Mouse (Mus musculus) kidney, adult 18-20 months (tissue): Measurements from ENCODE around the gene Krcc1.

Experiments used
- DNase-seq: peaks from one replicate; pipeline ENCODE4 v3.0.0; 2021

Gene Krcc1

DNA sequence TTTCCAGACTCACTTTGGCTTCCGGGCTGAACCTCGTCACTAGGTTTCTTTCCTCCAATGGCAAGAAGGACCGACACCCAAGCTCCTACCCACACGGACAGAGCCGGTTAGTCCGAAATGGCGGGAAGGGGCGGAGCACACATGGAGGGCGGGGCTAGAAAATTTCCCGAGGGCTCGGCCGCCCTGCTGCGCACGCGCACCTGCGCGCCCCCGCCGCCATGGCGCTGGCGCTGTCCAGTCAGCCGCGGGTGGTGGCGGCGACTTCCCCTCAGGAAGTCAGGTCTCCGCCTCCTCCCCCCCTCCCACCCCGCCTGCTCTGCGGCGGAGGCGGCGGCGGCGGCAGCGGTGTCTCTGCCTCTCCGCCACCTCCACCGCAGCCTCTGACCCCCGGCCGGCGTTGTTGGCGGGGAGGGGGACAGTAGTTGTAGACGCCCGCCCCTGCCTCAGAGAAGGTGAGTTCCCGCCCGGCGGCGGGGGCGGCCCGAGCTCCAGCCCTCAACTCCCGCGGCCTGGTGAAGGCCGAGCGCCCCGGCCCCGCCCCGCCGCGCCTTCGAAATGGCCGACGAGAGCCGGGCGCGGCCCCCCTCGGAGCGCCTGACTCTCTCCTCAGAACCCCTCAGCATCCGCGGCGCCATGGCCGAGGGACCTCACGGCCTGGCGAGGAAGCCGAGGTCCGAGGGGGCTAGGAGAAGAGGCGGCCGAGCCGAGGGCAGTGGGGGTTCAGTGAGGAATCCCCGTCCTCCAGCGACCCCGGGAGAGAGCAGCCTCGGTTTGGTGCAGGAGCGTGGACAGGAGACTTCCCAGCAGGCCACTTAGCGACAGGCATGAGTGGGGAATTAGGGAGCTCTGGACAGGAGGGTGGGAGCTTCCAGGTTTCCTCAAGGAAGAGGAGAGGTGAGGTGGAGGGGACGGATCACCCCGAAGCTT is at the start of gene Krcc1:
Gene Krcc1, plus strand, starts transcription at position 289 of the 927 bp plus-strand sequence.
- DNase-seq, result peak; percentile 98

- DNase-seq, result no peak
Measured at GRCm38 (mm10) chr6:71224184-71224943, 47.1 kb upstream of the Krcc1 start.

GRCm38 (mm10) chr6:71226544-71226943 is 44.9 kb upstream of the Krcc1 start:
- no peak for DNase-seq

- DNase-seq, result peak; percentile 11
Measured at GRCm38 (mm10) chr6:71227157-71227770, 44.2 kb upstream of the Krcc1 start.

DNA sequence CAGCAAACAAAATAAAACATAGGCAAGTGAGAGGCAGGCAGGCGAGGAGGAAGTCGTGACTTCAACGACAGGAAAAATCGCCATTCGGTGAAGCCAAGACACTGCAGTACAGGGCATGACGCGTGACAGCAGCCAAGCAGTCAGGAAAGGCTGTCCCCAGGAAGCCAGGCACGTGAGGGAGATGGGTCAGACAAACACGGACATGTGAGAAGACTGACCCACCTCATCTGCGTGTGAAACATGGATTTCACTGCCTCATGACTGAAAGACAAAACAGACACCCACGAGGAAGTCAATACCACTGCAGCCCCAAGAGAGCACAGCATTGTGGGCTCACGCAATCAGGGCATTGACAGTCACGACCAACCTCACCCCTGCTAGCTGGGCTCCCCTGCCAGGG is 36.4 kb upstream of the Krcc1 start:
- no peak for DNase-seq

- peak; percentile 7 for DNase-seq
Measured at GRCm38 (mm10) chr6:71235944-71236343, 35.5 kb upstream of the Krcc1 start.

- DNase-seq, result peak; percentile 60
Measured at GRCm38 (mm10) chr6:71236506-71236905, 35.0 kb upstream of the Krcc1 start.

DNA sequence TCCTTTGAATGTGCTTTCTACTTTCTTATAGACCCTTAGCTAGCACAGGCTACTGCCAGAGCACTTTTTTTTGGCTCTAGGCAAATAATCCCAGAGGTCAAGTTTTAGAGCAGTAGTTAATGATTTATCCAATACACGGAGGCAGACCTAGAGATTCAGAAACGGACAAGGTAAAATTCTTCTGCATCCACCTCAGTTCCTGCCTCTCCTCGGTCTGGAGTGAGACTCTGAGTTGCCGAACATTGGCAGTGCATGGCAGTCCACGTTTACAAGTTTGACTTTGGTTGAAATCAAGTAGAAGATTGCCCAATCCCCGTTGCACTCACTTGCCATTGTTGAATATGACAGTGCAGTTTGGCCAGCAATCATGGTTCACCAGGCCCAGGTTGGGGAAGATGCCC is 34.4 kb upstream of the Krcc1 start:
- peak; percentile 55 for DNase-seq

GRCm38 (mm10) chr6:71239069-71239750 is 32.3 kb upstream of the Krcc1 start:
- DNase-seq, result no peak

DNA sequence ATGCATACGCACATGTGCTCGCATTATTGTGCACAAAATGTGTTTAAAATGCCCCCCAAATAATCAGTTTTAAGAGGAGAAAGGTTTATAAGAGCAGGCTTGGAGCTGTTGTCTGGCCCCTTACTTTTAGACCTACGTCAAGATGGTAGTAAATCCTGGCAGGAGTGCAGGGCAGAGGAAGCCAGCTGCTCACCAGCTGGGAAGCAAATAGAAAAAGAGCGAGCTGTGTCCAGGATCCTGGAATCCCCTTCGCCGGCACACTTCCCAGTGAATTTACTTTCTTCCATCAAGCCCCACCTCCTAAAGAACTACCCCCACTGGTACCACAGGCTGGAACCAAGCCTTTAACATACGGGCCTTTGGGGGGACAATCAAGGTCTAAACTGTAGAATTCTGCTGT is 30.6 kb upstream of the Krcc1 start:
- no peak for DNase-seq

DNA sequence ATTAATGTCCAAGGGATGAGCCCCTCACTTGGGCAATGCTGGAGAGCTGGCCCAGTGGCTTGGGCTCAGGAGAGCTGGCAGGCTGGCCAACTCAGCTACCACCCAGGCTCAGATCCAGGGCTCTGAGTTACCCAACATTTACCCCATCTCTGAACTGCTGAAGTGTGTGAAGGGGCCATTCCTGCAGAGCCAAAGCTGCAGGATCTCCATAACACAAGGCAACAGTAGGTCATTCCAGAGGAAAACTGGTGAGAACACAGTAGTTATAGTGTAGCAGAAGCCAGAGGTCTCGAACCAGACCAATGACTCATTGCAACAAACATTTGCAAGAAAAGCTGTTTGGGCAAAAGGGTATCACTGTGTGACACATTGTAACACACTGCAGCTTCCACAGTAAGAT is 28.7 kb upstream of the Krcc1 start:
- DNase-seq, result no peak

- no peak for DNase-seq
Measured at GRCm38 (mm10) chr6:71243258-71243657, 28.2 kb upstream of the Krcc1 start.

DNA sequence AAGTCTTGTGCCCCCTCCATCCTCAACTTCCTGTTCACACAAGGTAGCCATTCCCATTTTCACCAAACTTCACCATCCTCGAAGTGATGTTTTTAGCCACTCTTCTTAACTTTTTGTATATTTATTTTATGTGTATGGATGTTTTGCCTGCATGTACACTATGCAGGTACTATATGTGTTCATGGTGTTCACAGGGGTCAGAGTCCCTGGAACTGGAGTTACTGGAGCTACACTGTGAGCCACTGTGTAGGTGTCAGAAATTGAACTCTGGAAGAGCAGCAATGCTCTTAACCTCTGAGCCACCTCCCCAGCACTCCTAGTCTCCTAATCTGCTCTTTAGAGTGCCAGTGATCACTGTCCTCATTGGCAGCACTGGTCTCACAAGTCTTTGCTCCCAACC is 23.1 kb upstream of the Krcc1 start:
- DNase-seq, result no peak

DNA sequence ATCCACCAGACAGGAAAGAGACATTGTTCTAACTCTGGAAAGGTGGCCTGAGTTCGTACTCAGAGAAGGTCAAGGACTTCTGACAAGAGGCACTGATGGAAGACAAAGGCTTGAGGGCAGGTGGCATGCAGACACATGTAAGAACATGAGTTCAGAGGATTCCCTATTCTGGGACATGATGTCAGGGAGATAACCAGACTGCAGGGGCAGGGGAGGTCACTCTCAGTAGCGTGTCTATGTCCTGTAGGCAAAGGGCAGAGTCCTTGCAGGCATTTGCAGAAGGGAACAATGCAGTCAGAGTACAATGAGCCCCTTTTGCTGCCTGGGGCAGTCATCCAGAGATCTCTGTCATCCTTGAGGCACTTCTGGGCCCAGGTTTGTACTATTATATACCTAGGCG is 21.9 kb upstream of the Krcc1 start:
- DNase-seq, result no peak

- DNase-seq, result no peak
Measured at GRCm38 (mm10) chr6:71250951-71251350, 20.5 kb upstream of the Krcc1 start.

DNA sequence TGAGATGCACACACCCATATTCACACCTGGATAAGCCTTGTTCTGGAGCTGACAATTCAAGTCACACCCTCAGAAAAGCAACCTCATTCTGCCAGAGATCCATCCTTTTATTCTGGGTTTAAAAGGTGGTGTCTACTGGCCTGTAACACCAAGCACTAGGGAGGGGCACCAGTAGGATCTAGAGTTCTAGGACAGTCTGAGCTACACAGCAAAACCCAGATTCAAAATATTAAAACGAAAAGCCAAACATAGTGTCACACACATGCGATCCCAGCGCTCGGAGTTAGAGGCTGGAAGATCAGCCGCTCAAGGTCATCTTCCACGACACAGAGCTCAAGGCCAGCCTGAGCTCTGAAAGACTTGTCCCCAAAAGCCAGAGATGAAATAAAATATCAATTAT is 17.0 kb upstream of the Krcc1 start:
- no peak for DNase-seq

DNA sequence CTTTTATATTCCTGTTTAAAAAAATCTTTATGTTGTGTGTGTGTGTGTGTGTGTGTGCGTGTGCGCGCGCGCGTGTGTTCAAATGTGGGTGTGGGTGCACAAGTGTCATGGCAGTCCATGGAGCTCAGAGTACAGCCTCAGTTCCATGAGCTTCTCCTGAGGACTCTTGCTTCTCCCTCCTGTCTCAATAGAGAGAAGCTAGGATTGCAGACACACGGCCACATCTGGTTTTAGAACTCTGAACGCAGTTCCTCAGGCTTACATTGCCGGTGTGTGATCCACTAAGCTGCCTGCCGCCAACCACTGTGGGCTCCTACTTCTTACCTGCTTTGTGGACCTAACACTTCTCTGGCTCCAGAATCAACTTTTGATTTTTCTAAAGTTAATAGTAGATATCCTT is 15.3 kb upstream of the Krcc1 start:
- no peak for DNase-seq

DNA sequence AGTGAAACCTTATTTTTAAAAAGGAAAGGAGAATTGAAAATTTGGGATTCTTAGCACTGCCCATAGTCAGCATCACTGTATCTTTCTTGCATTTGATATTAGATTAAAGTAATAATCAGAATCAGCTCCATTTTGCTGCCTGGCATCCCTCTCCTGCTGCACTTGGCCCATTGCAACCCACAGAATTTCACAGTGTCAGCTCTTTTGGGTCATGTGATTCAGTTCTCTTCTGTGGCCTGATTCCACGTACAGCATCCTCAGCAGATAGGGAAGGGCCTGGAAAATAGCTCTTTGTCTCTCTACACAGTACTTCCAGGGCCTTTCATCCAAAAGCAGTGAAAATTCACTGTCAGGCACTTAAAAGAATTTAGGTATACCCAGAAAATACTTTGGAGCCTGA is 14.1 kb upstream of the Krcc1 start:
- no peak for DNase-seq

DNA sequence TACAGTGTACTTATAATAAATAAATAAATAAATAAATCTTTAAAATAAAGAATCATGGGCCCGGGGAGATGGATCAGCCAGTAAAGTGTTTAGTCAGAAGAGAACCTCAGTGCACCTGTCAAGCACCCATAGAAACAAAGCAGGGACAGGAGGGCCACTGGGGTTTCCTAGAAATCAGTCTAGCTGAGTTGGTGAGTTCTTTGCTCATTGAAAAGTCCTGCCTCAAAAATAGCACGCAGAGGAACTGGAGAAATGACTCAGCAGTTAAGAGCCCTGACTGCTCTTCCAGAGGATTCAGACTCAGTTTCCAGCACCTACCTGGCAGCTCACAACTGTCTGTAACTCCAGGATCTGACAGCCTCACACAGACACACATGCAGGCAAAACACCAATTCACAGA is 12.9 kb upstream of the Krcc1 start:
- DNase-seq, result no peak

GRCm38 (mm10) chr6:71259166-71259565 is 12.3 kb upstream of the Krcc1 start:
- DNase-seq, result no peak

- DNase-seq, result no peak
Measured at GRCm38 (mm10) chr6:71260051-71260640, 11.3 kb upstream of the Krcc1 start.

DNA sequence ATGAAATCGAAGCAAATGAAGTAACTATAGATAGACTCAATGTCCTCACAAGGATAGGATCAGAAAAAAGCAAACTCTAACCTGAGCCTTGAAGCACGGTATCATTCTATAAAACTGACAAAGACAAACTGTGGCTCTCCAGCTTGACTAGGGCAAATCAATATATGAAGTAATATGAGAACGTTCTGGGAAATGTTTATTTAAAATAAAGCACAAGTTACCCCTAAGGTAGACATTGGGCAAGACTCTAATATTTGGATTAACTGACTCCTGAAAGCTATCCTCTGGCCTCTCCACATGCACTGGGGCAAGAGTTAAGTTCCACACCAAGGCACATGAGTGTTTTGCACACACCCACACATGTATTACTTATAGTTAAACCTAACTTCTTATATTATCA is 10.4 kb upstream of the Krcc1 start:
- no peak for DNase-seq
